Mouse (Mus musculus) MEL (cell line): ENCODE measurements around the gene Psmb7.

Experiments used
- BHLHE40 ChIP-seq: IDR thresholded peaks from 2 replicates; pipeline ENCODE4 v1.6.1; 2012; ENCODE audit warnings: low read depth, mild to moderate bottlenecking, inconsistent platforms, low read length, improper control_type of control experiment, borderline replicate concordance
- CHD2 ChIP-seq: IDR thresholded peaks from 2 replicates; pipeline ENCODE4 v1.6.1; 2011; ENCODE audit warnings: low read length, improper control_type of control experiment
- CTCF ChIP-seq, 3 experiments: IDR thresholded peaks in 2 of 3; conservative IDR thresholded peaks in 1 of 3; 2 replicates each; pipeline ENCODE4 v1.5.1; 2011 to 2012; ENCODE audit warnings: low read length in 3 of 3, low read depth in 2 of 3, mild to moderate bottlenecking in 2 of 3, improper control_type of control experiment in 1 of 3, inconsistent platforms in 1 of 3, mixed read lengths in 1 of 3, moderate library complexity in 1 of 3; ENCODE audit not compliant: control insufficient read depth in 1 of 3, insufficient read depth in 1 of 3, poor library complexity in 1 of 3, severe bottlenecking in 1 of 3
- MXI1 ChIP-seq: IDR thresholded peaks from 2 replicates; pipeline ENCODE4 v1.6.1; 2011; ENCODE audit warnings: mild to moderate bottlenecking, low read depth, low read length, improper control_type of control experiment
- POLR2A ChIP-seq, 2 experiments: IDR thresholded peaks; 2 replicates each; pipeline ENCODE4 v1.6.1; 2011 to 2012; ENCODE audit warnings: low read length in 2 of 2, mild to moderate bottlenecking in 2 of 2, control low read depth in 1 of 2, improper control_type of control experiment in 1 of 2, low read depth in 1 of 2, moderate library complexity in 1 of 2; ENCODE audit not compliant: control insufficient read depth in 1 of 2, insufficient read depth in 1 of 2, poor library complexity in 1 of 2
- POLR2AphosphoS2 ChIP-seq: IDR thresholded peaks from 2 replicates; pipeline ENCODE4 v1.6.1; 2011; ENCODE audit warnings: low read length, improper control_type of control experiment
- POLR2AphosphoS5 ChIP-seq: IDR thresholded peaks from 2 replicates; pipeline ENCODE4 v1.6.1; 2012; ENCODE audit warnings: low read depth, borderline replicate concordance, mild to moderate bottlenecking, inconsistent platforms, low read length, moderate library complexity, mixed read lengths
- UBTF ChIP-seq: IDR thresholded peaks from 2 replicates; pipeline ENCODE4 v1.6.1; 2012; ENCODE audit warnings: low read depth, mild to moderate bottlenecking, inconsistent platforms, low read length, improper control_type of control experiment, moderate library complexity, borderline replicate concordance; ENCODE audit not compliant: insufficient read depth
- USF2 ChIP-seq, 2 experiments: IDR thresholded peaks; 2 replicates each; pipeline ENCODE4 v1.6.1; 2011 to 2012; ENCODE audit warnings: improper control_type of control experiment in 2 of 2, low read length in 2 of 2, borderline replicate concordance in 1 of 2, inconsistent platforms in 1 of 2, low read depth in 1 of 2, mild to moderate bottlenecking in 1 of 2; ENCODE audit not compliant: insufficient read depth in 1 of 2
- ZKSCAN1 ChIP-seq: IDR thresholded peaks from 2 replicates; pipeline ENCODE4 v1.6.1; 2012; ENCODE audit warnings: low read depth, mild to moderate bottlenecking, inconsistent platforms, low read length, improper control_type of control experiment, moderate library complexity

GRCm38 (mm10) chr2:38584514-38585378 is 59.1 kb downstream of the Psmb7 start:
- TF ChIP-seq CHD2 (no peak), CTCF (IDR thresholded peaks at IDR 0.05 in 2 of 3, conservative IDR thresholded peaks at IDR 0.05 in 1 of 3; ENCODE audit: control insufficient read depth in 1 of 3, insufficient read depth in 1 of 3, low read depth in 2 of 3, low read length in 3 of 3, poor library complexity in 1 of 3, severe bottlenecking in 1 of 3) (no peak), BHLHE40 (no peak), POLR2A (IDR thresholded peaks at IDR 0.05; ENCODE audit: control insufficient read depth in 1 of 2, insufficient read depth in 1 of 2, low read depth in 1 of 2, low read length in 2 of 2, poor library complexity in 1 of 2) (no peak), MXI1 (no peak), POLR2AphosphoS2 (no peak; the same call in 1 of the 2 replicates), USF2 (IDR thresholded peaks at IDR 0.05; ENCODE audit: borderline replicate concordance in 1 of 2, insufficient read depth in 1 of 2, low read depth in 1 of 2, low read length in 2 of 2) (no peak), ZKSCAN1 (no peak), POLR2AphosphoS5 (no peak), UBTF (no peak)
